Mouse (Mus musculus): Measurements from ENCODE around the gene Klf8. TPM values are rescaled to one million over a fixed set of nuclear protein-coding genes. Genes with fewer than 3 reads are reported as not detected.
"Not testable (repeated sequence)": the region's sequence is repeated elsewhere in the genome, so short reads cannot be mapped to it uniquely, and the experiment has no call there.

The Klf8 gene
- total RNA-seq (2021) = under 1 TPM; 0.36 to 0.91 TPM
- long read RNA-seq, experiment 1 = 0 reads
- long read RNA-seq, experiment 2, partial matches to known transcripts = 0 of 1 reads
- long read RNA-seq, experiment 2, other reads (novel, unspliced or antisense) = 1 of 1 reads

DNA sequence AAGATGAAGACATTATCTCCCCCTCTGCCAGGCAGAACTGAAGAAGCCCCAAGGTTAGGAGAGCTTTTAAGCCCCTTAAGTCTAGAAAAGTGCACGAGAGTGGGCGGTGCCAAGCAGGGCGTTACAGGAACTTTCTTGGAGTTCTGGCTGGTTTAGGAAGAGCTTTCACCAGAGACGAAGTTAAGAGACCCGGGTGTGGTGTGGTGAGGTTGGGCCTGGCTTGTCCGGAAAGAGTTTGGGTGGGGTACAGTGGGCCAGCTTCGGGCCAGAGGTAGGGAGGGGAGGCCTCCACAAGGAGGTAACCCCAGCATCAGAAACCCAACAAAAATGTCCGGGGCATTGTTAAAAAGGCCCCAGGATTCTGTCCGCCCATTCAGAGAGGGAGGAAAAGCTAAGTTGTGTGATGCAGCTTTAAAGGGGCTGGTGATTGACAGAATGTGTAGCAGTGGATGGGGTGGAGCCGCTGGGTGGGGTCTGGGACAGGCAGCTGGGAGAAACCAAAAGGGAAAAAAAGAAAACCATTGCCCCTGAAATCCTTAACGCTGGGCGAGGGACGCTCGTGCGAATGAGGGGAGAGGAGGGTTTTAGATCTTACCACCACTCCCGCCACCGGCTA is at the start of gene Klf8:
Klf8 (plus strand) TSS at position 163 of the 616 bp plus-strand sequence.
- DNase-seq = peak; percentile 3

DNA sequence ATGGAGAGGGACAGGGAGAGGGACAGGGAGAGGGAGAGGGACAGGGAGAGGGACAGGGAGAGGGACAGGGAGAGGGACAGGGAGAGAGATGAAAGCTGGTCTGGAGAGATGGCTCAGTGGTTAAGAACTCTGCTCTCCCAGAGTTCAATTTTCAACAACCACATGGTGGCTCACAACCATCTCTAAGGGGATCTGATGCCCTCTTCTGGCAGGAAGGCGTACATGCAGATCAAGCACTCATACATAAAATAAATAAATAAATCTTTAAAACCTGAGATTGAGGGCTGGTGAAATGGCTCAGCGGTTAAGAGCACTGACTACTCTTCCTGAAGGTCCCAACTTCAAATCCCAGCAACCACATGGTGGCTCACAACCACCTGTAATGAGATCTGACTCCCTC is 38.1 kb upstream of the Klf8 start:
- DNase-seq = not testable (repeated sequence)

DNA sequence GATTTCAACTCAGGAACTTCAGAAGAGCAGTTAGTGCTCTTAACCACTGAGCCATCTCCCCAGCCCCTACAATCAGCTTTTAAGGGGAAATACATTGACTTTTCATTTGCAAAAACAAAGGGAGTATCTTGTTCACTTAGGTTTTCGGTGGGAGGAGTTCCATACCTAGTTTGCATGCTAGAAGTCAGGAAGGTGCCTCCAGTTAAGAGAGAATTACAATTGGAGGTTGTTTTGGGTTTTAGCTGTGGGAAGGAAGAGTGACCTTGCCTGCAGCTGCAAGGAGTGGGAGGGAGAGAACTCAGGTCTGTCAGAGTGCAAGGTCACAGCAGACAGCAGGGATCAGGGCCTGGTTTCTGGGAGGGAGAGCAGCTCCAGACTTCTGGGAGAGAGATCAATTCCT is 26.2 kb upstream of the Klf8 start:
- DNase-seq = no peak

DNA sequence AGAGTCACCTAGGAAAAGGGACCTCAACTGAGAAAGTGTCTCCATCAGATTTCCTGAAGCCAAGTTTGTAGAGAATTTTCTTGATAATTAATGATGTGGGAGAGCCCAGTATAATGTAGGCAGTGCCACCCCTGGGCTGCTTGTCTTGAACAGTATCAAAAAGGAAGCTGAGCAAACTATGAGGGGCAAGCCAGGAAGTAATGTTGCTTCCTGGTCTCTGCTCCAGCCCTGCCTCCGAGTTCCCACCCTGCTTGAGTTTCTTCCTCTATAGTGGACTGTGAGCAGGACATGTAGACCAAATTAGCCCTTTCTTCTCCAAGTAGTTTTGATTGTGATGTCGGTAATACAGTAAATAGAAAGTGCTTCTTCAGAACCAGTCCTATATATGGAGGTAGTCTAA is 6.0 kb upstream of the Klf8 start:
- no peak for DNase-seq

DNA sequence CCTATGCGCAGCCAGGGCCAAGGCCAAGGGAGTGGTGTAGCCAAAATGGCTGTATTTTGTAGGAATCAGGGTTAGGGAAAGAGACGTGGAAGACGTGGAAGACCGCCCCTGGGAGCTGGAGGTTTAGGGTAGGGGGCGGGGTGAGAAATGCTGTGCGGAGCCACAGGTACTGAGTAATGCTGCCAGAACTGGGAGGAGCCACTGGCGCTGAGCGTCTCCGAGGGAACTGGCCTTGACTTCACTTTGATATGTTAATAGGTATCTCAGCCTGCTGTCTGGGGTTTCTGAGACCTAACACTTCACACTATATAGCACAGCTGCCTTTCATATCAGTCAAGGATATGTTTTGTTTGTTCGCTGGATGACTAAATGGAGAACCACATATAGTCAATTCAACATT is 4.0 kb upstream of the Klf8 start:
- no peak for DNase-seq

DNA sequence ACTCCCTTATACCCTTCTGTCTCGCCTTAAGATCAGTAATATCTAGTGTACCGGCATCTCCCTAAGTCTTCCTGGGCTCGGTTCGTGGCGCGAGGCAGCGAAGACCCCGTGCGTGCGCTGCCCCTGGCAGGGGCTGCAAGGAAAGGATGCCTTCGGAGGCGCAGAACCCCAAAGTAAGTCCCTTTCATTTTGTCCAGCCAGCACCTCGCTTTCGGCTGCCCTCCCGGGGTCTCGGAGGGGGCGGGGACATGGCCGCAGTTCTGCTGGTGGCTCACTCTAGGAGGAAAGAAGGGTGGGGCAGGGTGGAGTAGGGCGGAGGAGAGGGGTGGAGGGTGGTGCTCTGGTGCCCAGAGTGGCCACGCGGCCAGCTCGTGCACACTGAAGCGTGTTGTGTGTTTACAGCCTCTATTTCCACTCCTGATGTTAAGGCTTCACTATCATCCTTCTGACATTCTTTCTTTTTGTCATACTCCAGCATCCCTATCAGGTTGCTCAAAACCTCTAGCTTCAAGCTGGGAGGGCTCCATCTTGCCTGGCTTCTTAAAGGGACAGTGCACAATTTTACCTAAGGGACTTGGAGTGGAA is 746 bp downstream of the Klf8 start:
- DNase-seq = peak; percentile 5

DNA sequence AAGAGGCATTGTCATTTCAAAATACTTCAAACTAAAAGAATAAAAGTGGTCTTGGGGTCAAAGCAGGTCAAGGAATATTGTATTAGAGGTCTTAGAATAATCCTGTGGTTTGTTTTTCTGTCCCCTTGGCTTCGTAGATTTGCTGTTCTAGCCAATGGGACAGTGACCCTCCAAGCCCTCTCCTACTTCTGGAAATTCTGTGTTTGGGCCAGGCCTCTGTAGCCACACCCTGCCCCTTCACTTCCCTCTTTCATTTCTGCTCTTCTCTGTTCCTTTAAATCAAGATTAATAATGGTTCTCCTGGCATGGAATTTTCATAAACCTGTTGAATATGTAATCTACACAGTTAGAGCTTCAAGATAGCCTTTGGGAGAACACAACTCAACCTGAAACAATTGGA is 17.0 kb downstream of the Klf8 start:
- DNase-seq = no peak

DNA sequence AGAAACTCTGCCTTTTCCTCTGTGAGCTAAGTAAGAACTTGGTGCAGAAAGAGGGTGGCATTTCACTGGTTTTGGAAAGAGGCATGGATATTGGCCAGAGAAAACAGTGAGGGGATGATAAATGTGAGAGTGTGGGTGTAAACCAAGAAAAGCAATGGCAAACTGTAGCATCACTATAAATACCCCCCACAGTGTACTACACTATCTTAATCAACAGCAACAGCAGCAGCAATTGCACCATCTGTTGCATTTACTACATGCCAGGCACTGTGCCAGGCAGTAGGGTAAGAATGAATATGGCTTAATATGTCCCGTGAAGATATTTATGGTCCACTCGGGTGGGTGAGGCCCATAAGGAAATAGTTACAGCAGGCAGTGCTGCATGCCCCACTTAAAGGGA is 18.2 kb downstream of the Klf8 start:
- DNase-seq = no peak

DNA sequence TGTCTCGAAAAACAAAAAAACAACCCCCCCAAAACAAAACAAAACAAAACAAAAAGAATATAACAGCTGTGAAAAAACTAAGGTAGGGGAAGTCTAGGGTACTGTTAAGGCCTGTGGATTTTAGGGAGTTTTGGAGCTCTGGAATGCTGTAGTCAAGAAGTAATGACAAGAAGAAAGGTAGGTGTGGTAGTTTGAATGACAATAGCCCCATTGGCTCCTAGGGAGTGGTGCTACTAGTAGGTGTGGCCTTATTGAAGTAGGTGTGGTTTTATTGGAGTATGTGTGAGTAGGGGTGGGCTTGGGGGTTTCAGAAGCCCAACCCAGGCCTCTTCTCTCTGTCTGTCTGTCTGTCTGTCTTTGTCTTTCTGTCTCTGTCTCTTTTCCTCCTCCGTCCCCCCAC is 44.9 kb downstream of the Klf8 start:
- DNase-seq = no peak

DNA sequence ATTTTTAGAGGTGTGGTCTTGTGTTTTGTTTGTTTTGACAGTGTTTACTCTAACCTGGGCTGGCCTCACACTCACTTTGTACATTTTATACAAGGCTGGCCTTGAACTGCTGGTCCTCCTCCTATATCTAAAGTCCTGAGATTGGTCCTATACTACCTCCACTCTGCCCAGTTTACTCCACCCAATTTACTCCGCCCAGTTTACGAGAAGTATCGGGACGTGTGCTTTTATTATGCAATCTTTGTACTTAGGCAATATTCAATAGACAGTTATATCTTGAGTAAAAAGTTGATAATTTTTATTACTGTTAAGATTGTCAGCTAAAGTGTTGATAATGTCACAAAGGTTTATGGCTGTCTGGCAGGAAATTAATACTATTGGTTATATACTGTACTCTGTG is 74.1 kb downstream of the Klf8 start:
- DNase-seq = no peak

DNA sequence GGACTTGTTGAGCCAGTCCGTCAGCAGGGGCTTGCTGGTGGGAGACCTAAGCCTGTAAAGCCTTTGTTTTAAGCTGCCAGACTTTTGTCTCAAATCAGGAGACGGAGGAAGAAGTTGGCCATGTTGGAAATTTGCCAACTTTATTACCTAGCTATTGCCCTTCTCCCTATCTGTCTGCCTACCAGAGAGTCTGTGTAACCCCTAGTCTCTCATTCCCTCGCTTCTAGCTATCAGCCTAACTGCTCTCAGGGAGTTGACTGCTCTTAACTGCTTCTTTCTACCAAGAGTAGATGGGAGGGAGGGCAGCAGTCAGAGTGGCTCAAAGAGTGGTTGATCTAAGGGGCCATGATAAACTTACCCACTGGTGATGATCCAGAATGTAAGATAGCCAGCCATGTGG is 85.8 kb downstream of the Klf8 start:
- DNase-seq = no peak

DNA sequence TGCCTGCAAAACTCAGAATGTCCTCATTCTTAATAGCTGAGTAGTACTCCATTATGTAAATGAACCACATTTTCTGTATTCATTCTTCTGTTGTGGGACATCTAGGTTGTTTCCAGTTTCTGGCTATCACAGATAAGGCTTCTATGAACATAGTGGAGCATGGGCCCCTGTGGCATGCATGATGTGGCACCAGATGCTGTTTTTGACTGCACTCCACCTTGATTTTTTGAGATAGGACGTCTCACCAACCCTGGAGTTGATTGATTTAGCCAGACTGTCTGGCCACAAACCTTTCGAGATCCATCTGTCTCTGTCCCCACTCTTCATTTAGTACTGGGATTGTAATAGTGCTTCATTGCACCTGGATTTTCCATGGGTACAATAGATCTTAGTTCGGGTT is 96.9 kb downstream of the Klf8 start:
- DNase-seq = not testable (repeated sequence)

DNA sequence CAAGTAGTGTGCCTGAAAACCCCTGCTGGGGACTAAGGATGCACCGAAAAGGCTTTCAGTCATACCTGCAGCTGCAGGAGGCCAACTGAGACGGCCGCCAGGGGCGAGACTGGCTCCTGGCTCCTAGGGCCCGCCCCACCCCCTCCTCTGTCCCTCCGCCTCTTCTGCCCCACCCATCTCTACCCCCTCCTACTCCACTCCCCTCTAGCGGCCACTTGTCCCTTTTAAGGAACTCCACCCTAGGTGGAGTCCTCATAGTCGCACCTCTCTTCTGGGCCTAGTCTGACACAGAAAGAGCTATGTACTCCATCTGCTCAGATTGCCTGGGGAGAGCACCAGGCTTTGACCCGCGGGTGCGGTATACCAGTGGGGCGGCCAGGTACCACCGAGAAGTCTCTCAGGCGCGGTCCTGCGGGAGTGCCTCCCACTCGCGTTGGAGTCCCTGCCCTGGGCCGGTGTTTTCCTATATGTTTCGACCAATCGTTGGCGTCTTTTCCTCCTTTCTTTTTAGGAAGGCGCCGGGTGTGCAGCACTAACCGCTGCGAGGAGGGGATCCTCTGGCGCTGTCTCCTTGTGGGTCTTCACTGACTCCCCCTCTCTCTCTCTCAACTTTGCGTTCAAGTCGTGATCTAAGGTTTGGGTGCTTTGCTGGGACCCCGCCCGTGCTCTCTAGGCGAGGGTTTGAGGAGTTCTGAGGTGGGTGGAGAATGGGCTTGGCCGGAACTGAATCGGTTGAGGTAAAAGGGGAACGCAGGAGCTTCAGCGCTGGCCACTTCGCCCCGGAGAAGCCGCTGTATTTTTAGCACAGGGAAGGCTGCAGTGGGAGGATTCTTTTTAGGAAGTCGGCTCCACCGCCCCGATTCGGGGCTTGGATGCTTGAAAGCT is 122.3 kb downstream of the Klf8 start:
- peak; percentile 23 for DNase-seq

DNA sequence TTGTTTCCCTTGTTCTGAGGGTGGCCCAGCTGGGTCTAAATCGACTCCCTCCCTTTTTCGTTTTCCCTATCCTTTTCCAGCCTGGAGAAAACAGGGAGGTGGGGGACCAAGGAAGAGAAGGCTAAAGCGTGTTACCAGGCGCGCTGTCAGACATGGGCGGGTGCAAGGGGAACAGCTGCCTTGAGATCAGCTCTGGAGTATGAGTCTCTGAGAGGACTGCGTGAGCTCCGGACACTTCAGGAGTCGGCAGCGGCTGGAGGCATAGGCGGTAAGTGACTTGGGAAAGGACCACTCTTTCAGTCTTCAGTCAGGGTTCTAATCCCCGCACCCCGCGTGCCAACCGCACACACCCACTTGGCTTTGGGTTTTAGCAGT is 122.9 kb downstream of the Klf8 start:
- DNase-seq = peak; percentile 11

DNA sequence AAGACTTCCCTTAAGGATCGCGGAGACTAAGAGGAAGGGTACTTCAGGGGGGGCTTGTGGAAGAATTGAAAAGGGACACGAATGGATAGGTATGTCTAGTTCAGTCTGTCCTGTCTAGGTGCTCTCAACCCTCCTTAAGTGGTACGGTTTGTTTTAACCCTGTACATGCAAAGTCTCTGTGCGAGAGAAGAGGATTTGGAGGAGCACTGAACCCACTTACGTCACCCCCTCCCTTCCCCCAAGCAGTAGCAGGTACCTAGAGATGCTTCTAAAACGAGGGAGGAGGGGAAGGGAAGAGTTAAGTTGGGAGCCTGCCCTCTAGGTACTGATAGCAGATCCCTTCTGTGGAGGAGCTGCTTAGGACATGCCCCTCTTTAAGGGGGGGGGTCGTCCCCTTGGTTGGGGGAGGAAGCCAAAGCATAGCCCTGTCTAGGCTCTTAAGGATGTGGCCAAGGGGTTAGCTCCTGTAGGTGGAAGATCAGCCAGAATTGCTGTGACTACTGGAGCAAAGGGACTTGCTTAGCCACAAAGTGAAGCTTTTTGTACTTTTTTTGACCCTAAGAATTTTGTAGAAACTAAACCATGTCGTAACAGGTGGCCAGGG is 123.5 kb downstream of the Klf8 start:
- no peak for DNase-seq

DNA sequence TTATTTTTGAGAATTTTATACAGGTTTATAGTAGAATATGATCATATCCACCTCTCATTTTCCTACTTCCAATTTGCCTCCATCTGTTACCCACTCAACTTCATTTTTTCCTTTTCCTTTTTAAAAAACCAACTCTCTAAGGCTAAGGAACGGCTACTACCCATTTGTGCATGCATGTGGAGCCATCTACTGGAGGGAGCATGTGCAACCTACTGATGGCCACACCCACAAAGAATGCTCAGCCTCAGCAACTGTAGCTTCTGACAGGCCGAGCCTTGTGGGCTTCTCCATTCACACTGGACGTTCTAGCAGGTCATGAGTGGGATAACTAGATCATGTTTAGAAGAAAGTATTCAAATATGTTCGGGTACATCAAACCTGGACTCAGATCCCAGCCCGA is 129.5 kb downstream of the Klf8 start:
- DNase-seq = peak; percentile 54

DNA sequence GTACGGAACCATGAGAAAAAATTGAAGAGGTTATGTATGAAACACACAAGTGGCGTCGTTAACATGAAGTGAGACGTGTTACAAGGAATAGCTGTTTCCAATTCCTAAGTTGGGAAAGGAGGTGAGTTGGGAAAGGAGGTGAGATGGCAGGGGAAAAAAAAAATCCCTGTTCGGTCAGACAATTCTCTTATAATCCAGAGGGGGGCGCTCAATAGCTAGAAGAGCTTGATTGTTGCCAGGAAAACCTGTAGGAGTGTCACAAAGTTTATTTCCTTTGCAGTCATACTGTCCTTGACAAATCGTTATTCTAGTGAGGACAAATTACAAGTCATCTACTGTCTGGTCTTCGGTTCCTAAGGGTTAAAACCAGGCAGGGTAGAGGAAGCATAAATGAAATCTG is 132.5 kb downstream of the Klf8 start:
- no peak for DNase-seq

DNA sequence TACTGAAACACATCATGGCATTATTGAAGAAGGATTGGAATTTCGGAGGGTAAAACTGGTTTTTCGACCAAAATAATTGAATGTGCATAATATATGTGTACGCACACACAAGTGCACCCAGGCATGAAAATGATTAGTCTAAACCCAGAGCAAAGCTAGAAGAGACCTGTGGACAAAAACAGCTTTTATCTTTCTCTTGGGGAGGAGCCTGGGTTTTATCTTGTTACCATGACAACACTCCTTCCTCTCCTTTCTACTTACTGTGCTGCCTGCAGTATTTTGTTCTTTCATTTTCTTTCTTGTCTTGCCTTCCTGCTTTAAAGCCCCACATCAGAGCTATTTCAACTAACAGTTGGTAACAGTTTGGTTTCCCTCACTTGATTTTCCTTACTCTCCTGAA is 137.8 kb downstream of the Klf8 start:
- DNase-seq = no peak

DNA sequence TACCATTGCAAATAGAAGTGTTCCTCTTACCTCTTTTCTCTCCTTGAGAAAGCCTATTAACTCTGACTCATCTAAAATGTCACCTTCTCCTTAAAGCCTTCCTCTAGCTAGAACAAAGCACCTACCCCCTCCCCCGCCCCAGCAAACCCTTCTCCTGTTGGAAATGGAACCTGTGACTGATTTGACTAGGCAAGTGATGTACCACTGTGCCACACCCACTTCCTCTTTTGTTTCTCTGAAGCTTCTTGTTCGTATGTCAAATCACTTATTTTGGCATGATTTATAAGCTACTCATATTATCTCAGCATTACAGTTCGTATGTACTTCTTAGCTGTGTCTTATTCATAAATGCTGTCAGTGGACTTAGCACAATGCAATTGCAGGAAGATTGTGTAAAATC is 144.5 kb downstream of the Klf8 start:
- DNase-seq = no peak

DNA sequence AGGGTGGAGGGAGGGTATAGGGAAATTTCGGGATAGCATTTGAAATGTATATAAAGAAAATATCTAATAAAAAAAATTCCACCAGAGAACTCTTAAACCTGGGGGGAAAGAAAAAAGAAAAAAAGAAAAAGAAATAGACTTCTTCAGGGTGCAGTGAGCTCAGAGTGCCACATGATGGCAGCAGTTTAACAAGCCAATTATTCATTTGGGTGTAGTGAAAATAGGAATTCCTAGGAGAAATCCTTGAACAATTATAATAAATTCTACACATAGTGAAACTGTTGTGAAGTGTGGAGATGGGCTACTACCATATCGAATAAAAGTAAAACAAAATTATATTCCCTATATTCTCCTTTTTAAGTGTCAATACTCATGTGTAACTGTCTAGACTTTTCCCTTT is 152.0 kb downstream of the Klf8 start:
- DNase-seq = peak; percentile 6

DNA sequence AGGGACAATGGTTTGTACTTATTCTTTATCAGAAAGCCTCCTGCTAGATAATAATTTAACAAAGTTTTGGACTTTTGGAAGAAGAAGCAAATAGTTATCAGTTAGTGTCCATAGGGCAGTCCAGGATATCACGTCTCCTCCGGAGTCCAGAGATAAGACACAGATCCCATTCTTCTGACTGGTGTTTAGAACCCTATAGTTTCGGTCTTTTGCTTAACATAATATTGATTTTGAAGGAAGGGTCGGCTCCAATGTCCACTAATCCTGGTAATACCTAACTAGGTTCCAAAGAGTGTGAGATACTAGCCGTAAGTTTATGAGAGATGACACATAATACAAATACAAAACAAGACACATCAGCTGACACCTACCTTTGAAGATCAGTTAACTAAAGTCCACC is 179.8 kb downstream of the Klf8 start:
- DNase-seq = no peak

DNA sequence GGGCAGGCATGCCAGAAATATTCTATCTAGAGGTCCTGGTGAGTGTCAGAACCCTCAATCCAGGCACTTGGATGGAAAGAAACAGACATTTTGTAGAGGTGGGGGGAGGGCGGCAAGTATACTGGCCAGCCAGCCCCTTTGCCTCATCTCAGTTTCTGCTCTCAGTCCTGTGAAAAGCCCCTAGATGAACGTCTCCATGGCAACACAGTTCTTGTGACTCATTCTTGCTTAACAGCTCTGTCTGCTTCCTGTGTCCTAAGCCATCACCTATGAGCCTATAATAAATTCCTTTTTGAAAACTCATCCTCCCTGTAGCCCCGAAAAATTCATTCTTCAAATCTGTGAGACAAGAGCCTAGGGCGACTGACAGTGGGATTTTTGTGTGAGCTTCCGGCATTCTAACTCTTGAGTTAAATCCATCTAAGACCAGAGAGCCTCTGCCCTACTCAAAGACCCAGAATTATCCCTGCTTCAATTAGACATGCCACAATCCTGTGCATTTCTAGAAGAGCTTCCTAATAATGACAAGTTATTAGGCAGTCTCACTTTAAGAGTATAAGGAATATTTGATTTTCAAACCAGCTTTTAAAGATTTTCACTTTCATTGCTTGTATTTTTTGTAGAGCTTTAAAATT is 196.5 kb downstream of the Klf8 start:
- no peak for DNase-seq

DNA sequence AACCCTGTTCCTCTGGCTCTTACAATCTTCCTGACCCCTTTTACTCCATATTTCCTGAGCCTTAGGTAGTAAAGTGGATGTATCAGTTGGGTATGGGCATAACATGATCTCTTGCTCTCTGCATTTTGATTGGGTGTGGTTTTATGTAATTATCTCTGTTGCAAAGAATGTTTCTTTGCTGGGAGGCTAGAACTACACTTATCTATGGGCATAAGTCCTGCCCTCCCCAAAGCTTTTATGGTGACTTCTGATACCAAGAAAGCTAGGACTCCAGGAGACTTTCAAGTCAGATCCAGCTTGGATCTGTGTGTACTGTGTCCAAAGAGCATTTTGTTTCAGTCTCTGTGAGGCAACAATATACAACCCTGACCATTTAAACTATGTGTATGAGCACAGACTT is 202.3 kb downstream of the Klf8 start:
- DNase-seq = no peak
